Mouse (Mus musculus) gastrocnemius, adult 2 months (tissue): ENCODE results near the gene Lasp1. TPM values are rescaled to one million over a fixed set of nuclear protein-coding genes. Genes with fewer than 3 reads are reported as not detected.

Experiments
- DNase-seq: peaks from one replicate; pipeline ENCODE4 v3.0.0; 2022
- H3K27ac ChIP-seq: fragments of 200-600 bp; 2 replicates; pipeline ENCODE4 v1.8.1; 2022; ENCODE audit warnings: mild to moderate bottlenecking
- H3K4me3 ChIP-seq: fragments of 200-600 bp; 2 replicates; pipeline ENCODE4 v1.8.1; 2022; ENCODE audit warnings: mild to moderate bottlenecking, moderate library complexity
- CTCF ChIP-seq: fragments of 200-600 bp; IDR thresholded peaks from 2 replicates; pipeline ENCODE4 v1.8.1; 2022; ENCODE audit warnings: antibody characterized with exemption, mild to moderate bottlenecking, moderate library complexity
- intact Hi-C: fragments of 180-260 bp; cut with DNase I; formaldehyde crosslinking; loops from one replicate; pipeline ENCODE4 v1.15.1; 2025
- long read RNA-seq, 2 experiments: library from polyadenylated mRNA; stranded (forward); transcript quantifications; one replicate each; pipeline ENCODE4 v2.0.0; 2021
- total RNA-seq, 2 experiments: library from RNA; stranded (reverse); gene quantifications; 2 replicates each; pipeline ENCODE4 v1.2.3; 2021

The Lasp1 gene
- total RNA-seq, result 10 to 100 TPM; 10.0 to 16.8 TPM
- long read RNA-seq, experiment 1, transcript Lasp1-201 (7 exons, 3,540 nt), result major isoform, 16 of 23 reads
- long read RNA-seq, experiment 1, partial matches to known transcripts, result 1 of 23 reads
- long read RNA-seq, experiment 1, other reads (novel, unspliced or antisense), result 2 of 23 reads
- long read RNA-seq, experiment 2, transcript Lasp1-201 (7 exons, 3,540 nt), result major isoform, 12 of 18 reads
- long read RNA-seq, experiment 2, partial matches to known transcripts, result 0 of 18 reads
- long read RNA-seq, experiment 2, other reads (novel, unspliced or antisense), result 4 of 18 reads

DNA sequence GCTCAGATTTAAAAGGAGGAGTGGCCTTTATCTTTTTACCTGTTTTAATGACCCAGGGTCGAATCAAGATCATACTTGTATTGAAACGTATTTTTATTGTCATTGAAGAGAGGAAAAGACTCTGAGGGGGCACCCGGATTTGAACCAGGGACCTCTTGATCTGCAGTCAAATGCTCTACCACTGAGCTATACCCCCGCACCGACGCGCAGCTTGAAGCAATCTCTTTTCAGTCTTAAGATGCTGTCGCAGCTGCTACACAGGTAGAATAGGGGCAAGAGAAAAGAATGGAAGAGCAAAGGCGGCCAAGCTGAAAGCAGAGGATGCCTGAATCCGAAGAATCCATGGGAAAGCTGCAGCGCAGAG, at the start of gene Lasp1:
Lasp1 (plus strand) TSS at position 219 of the 364 bp plus-strand sequence.
- intact Hi-C loops, result loop anchor here (2.0 to 5.0 kb wide), 3 partner anchors 44 to 189 kb away; partner anchors contain the start of genes B230217C12Rik, Fbxo47 and Plxdc1

DNA sequence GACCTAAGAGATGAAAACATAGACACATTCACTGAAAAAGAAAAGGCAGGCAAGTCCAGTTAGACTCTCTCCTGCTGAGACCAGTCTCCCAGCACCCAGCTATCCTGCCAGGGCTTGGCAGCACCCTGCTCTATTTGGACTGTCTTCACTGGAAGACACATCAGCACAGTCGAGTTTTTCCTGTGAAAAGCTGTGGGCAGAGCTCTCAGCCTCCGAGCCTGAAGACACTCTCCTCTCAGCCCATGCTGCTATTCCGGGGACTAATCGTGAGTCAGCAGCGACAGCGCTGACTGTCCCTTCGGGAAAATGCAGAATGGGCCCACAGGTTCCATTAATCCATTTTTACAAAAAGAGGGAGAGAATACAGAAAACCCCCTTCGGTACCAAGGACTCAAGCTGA, 45.5 kb upstream of the Lasp1 start:
- TF ChIP-seq CTCF, result no peak
- Histone ChIP-seq H3K27ac (no peak overlapping the region), H3K4me3 (no peak overlapping the region)
- DNase-seq, result no peak
- intact Hi-C loops, result no loop called here

More for the DNA sequence above, at the start of gene Lasp1:
- H3K4me3 ChIP-seq, result peak within 1 kb of the TSS; percentile 99
- H3K27ac ChIP-seq, result peak within 1 kb of the TSS; percentile 97
- DNase-seq, result peak; percentile 88
- no peak for TF ChIP-seq CTCF

DNA sequence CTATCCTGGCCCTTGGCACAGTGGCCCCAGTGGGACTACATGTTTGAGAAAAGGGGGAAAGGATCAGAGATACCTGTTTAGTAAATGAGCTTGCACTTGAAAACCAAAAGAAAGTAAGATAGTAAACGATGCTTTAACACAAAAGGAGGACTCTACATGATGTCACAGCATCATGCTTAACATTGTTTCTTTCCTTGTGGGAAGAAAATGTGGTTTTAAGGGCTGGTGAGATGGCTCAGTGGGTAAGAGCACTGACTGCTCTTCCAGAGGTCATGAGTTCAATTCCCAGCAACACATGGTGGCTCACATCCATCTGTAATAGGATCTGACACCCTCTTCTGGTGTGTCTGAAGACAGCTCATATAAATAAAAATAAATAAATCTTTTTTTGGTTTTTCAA, 40.7 kb upstream of the Lasp1 start:
- H3K4me3 ChIP-seq, result no peak overlapping the region
- no peak for TF ChIP-seq CTCF
- DNase-seq, result no peak
- intact Hi-C loops, result no loop called here
- no peak overlapping the region for H3K27ac ChIP-seq

DNA sequence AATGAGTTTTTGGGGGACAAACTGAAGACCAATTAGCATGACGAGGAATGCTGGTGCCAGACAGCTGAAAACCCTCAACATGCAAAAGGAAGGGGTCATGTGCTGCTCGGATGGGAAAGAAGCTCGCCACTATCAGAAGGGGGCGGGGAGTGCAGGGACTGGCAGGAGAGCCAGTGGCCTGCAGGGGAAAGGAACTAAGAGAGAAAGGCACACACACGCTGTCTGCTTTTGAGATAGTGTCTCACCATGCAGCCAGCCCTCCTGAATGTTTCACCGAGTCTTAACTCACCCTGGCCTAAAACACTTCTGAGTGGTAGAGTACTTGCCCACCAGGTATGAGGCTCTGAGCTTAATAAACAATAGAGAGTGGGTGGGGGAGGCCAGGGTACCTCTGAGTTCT, 39.9 kb upstream of the Lasp1 start:
- Histone ChIP-seq H3K4me3 (no peak overlapping the region), H3K27ac (no peak overlapping the region)
- no peak for TF ChIP-seq CTCF
- intact Hi-C loops, result no loop called here
- DNase-seq, result no peak

DNA sequence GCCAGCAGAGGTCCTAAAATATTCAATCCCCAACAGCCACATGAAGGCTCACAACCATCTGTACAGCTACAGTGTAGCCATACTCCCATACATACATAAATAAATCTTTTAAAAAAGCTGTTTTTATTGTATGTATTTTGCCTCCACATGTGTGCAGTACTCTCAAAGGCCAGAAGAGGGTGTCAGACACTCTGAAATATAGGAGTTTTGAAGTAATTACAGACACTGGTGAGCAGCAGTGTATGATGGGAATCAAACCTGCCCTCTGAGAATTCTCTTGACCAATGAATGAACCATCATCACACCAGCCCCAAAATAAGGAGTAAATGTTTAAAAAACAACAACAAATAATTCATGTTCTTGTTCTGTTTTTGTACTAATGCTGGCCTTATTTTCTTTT, 37.2 kb upstream of the Lasp1 start:
- TF ChIP-seq CTCF, result peak; percentile 30
- DNase-seq, result no peak
- intact Hi-C loops, result no loop called here
- H3K27ac ChIP-seq, result no peak overlapping the region
- no peak overlapping the region for H3K4me3 ChIP-seq

DNA sequence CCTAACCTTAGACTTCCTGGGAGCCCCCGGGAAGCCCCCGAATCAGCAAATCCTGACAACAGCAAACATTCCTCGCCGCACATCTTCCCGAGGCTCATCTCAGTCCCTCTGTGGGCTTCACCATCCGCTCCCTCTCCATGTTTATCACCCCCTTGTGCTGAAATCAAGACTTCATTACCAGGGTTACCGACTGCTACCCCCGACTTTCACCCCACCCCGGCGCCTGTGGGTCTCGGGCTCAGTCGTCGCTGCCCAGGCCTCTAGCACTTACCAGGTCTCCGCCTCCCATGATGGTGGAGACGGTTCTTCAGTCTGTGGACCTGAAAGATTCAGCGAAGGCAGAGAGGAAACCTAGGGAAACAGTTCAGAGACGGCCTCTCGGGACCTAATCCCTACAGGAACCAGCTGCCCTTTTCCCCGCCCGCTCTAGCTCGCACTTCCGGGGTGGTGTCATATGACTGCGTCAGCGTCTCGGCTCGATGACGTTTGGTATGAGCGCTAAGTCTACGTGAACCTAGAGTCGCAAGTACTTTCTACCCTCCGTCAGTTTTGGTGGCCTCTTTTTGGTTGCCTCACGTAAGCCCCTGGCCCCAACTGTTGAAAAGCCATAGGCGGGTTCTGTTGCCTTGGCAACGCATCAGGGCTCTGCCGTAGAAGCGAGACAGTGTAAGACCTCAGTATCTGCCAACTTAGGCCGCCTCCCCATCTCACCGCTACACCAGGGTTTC, 32.5 kb upstream of the Lasp1 start, which contains the start of gene Cwc25:
Cwc25 (minus strand) TSS at position 403 of the 728 bp plus-strand sequence.
- no peak for TF ChIP-seq CTCF
- peak; percentile 96 for DNase-seq
- intact Hi-C loops, result no loop called here
- peak within 1 kb of the TSS; percentile 99 for H3K27ac ChIP-seq
- H3K4me3 ChIP-seq, result peak within 1 kb of the TSS; percentile 85

DNA sequence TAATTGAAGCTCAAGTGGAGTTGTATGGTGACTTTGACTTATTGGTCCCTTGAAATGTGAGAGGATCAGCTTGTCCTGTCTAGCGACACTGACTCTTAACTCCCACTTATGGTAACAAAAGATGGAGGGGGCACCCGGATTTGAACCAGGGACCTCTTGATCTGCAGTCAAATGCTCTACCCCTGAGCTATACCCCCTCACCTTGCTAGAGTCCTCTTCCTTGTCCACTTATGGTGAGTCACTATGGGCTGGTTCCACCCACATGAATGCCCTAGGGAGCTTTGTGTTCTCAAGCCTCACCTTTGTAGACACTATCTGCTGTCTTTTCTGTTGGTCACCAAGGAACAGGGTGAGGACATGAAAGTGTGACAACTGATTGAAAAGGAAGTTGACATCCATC, 29.1 kb upstream of the Lasp1 start:
- H3K4me3 ChIP-seq, result no peak overlapping the region
- no peak overlapping the region for H3K27ac ChIP-seq
- no peak for TF ChIP-seq CTCF
- intact Hi-C loops, result no loop called here
- DNase-seq, result no peak

DNA sequence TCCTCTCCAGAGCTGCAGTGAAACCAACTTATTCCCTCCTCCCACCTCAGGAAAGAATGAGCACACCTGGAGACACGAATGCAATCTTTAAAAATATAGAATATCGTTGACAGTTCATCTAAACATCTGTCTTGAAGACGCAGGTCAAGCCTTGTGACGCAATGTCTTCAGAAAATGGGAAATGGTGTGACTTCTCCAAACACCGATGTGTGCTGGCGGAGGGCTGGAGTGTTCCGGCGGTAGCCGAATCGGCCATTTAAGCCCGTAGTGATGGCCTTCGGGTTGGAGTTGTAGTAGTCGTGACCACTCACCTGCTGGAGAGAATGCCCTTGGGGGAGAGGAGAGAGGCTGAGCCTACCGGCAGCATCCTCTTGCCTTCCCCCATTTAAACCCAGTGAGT, 27.4 kb upstream of the Lasp1 start:
- intact Hi-C loops, result no loop called here
- Histone ChIP-seq H3K4me3 (no peak overlapping the region), H3K27ac (no peak overlapping the region)
- no peak for DNase-seq
- TF ChIP-seq CTCF, result no peak

DNA sequence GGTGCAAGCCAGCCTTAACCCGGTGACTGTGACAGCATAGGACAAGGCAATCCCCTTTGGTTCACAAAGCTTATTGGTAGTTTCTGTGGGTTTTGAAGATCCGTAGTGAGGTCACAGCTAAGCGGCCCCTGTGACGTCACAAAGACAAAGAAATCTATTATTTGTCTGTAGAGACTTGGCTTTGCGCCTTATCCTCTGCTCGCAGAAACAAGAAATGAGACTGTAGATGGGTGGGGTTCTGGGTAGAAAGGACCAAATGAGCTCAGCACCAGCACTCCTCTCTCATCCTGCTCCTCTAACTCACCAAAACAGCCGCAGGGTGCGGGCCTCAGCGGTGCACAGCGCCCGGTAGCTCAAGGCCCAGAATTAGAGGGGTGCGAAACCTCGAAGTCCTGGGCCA, 23.6 kb upstream of the Lasp1 start:
- DNase-seq, result no peak
- Histone ChIP-seq H3K27ac (no peak overlapping the region), H3K4me3 (no peak overlapping the region)
- no peak for TF ChIP-seq CTCF
- intact Hi-C loops, result no loop called here

DNA sequence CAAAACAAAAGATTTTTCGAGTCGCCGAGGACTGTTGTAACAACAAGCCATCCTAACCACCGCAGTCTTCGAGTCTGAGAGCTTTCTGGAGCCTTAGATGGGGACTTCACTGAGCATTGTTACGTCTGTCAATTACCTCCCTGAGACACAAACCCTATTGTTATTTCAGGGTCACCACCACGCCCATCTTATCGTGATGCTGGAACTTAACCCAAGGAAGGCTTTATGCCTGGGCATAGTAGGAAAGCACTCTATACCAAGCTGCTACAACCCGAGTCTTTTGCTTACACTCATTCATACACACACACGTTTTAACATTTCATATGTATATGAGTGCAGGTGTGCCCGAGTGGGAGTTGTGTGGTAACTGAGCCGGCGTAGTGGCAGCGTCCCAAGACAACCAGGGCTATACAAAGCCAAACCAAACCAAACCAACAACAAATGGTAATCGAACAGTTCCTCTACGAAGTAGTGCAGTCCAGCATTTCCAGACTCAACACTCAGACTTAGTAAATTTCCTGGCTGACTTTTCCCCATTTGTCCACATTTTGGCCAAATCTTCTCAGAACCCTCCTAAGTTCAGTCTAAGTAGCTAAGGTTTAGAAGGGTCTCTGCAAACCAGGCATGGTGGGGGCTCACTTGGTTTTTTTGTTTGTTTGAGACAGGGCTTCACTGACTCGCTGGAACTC, 22.8 kb upstream of the Lasp1 start, which contains the start of gene 1700001P01Rik:
1700001P01Rik (minus strand) TSS at position 111 of the 689 bp plus-strand sequence.
- intact Hi-C loops, result no loop called here

DNA sequence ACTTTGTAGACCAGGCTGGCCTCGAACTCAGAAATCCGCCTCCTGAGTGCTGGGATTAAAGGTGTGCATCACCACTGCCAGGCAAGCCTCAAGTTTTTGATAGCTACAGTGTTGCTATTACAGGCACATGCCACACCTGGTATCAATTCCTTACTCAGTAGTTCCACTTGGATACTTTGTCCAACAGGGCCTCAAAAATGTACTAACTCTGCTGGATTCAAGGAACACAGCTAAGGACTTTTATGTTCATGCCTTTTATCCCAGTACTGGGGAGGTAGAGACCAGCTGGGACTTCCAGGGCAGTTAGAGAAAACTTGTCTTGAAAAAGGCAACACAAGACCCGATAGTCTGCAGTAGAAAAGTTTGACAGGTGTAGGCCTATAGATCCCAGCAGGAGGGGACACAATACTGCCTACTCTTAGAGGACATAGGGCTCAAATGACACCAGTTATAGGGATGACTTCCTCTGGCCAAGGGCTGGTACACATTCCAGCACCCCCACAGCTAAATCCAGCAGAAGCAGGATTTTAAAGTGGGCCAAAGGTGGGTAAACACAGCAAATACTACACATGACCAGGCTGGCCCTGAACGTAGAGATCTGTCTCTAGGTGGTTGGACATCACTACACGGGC, 22.2 kb upstream of the Lasp1 start:
- DNase-seq, result no peak
- Histone ChIP-seq H3K27ac (no peak overlapping the region), H3K4me3 (no peak overlapping the region)
- no peak for TF ChIP-seq CTCF
- intact Hi-C loops, result no loop called here

More for the DNA sequence above, 22.8 kb upstream of the Lasp1 start, which contains the start of gene 1700001P01Rik:
- H3K27ac ChIP-seq, result no peak within 1 kb of the TSS
- no peak within 1 kb of the TSS for H3K4me3 ChIP-seq
- TF ChIP-seq CTCF, result no peak
- no peak for DNase-seq

DNA sequence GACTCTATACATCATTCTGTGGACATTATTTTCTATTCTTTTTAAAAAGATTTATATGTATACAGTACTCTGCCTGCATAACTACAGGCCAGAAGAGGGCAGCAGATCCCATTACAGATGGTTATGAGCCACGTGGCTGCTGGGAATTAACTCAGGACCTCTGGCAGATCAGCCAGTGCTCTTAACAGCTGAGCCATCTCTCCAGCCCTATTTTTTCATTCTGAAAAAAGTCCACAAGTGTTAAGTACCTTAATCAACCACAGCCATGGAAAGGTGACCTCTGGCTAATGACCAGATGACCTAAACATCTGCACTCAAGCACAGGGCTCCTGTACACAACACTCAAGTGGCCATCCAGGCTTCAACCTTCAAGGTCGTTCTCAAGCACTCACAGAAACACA, 21.7 kb upstream of the Lasp1 start:
- no peak overlapping the region for H3K27ac ChIP-seq
- H3K4me3 ChIP-seq, result no peak overlapping the region
- DNase-seq, result no peak
- intact Hi-C loops, result no loop called here
- peak; percentile 46 for TF ChIP-seq CTCF
